Mouse (Mus musculus) urinary bladder, adult 18-20 months (tissue): ENCODE measurements at regions not wholly inside any gene's neighbourhood (a gene's known extent, or its start where the extent isn't known, plus 50 kb on each side); places are given as distances from the start of the nearest gene placed in this dataset.

Experiments
- DNase-seq, 2 experiments: peaks; one replicate each; pipeline ENCODE4 v3.0.0; 2022; ENCODE audit warnings: low spot score in 2 of 2, mixed read lengths in 2 of 2

- DNase-seq = no peak
Measured at GRCm38 (mm10) chr3:115816328-115817160, 71.1 kb upstream of the Dph5 start.

GRCm38 (mm10) chr3:115817771-115818170 lies 69.9 kb upstream of the Dph5 start:
- no peak for DNase-seq

- no peak for DNase-seq
Measured at GRCm38 (mm10) chr3:115818734-115819133, 68.9 kb upstream of the Dph5 start.

GRCm38 (mm10) chr3:115819401-115820138 lies 68.1 kb upstream of the Dph5 start:
- no peak for DNase-seq

GRCm38 (mm10) chr3:115820139-115820481 lies 67.5 kb upstream of the Dph5 start:
- no peak for DNase-seq

GRCm38 (mm10) chr3:115821627-115822026 lies 66.0 kb upstream of the Dph5 start:
- no peak for DNase-seq

GRCm38 (mm10) chr3:115822491-115822890 lies 65.1 kb upstream of the Dph5 start:
- no peak for DNase-seq

GRCm38 (mm10) chr3:115823741-115824140 lies 63.9 kb upstream of the Dph5 start:
- DNase-seq = no peak

GRCm38 (mm10) chr3:115824792-115825191 lies 62.8 kb upstream of the Dph5 start:
- DNase-seq = no peak

- no peak for DNase-seq
Measured at GRCm38 (mm10) chr3:115835381-115835780, 52.3 kb upstream of the Dph5 start.

- no peak for DNase-seq
Measured at GRCm38 (mm10) chr3:115837617-115838216, 49.9 kb upstream of the Dph5 start.
